Mouse (Mus musculus): ENCODE results near the gene Gm45808. TPM values are rescaled to one million over a fixed set of nuclear protein-coding genes. Genes with fewer than 3 reads are reported as not detected.
A peak's percentile ranks its signal among the peaks of the same experiment; 100 is the strongest.

Gm45808 gene
- polyA plus RNA-seq, 1 experiment from 2014 or later, result not detected

DNA sequence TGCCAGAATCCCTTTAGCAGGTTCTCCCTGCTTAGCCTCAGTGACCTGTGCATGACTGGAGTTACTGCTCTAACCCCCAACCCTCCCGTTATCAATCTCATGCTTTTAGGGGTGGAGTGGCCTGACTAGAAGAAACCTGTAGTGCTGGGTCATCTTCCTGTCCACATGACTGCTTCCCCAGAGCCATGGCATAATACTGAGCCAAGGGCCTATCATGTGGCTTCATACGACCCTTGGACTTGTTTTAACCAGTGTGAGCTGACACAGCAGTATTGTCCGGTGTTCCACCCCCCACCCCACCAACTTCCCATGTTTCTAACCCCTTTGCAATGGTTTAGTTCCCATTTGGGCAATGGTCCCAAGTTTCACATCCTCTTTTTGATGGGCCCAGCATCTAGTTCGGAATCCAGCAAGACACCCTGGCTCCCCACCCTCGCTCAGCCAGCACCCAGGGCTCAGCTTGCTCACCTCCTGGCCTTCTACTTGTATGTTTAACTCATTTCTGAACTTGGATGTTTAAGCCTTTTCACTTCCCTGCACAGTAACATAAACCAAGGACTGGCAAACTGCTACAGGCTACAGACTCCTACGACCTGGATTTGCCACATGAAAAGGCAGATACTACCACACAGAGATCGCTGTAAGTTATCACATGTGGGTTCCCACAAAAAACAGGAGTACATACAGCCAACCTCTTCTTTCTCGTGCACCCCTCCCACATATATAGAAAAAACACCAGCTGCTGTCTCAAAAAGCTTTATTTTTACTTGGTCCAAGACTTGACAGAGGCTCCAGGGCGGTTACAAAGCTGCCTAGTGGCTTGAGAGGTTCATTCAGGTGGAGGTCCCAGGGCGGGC, 29.2 kb downstream of the Gm45808 start:
- Histone ChIP-seq H3K27ac (peak overlapping the region; percentile 96), H3K79me2 (ENCODE audit: inconsistent target) (peaks cover 43% of the 10 kb centered on the region), H3K4me3 (ENCODE audit: inconsistent target) (peak overlapping the region; percentile 99), H3K36me3 (ENCODE audit: inconsistent target) (peaks cover 10% of the 10 kb centered on the region; the same call in 1 of the 2 replicates)
- 1% methylated on average over 7 of the region's 10 CpGs for WGBS (ENCODE audit: missing documents)

DNA sequence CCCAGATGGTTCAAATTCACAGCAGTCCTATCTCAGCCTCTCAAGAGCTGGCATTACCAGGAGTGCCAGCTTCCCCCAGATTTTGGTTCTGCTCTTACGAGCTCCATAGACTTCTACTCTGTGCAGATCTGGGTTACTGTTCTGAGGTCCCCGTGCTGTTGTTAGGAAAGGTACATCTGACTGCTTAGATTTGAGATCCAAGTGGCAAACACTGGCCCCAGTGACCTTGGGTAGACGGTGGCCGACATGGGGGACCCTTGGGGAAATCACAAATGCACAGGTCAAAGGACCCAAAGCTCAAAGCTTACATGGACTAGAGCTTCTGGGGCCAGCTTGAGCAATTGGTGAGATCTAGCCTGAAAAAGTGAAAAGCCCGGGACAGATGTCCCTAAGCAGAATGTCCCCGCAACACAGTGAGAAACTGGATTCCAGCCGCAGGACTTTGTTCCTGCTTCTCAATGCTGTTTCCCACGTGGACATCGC, 29.8 kb downstream of the Gm45808 start:
- Histone ChIP-seq H3K79me2 (ENCODE audit: inconsistent target) (peaks cover 36% of the 10 kb centered on the region), H3K4me3 (ENCODE audit: inconsistent target) (peak overlapping the region; percentile 99), H3K36me3 (ENCODE audit: inconsistent target) (peaks cover 3% of the 10 kb centered on the region; the same call in 1 of the 2 replicates), H3K27ac (peak overlapping the region; percentile 96)
- 42% methylated on average over 9 of the region's 9 CpGs for WGBS (ENCODE audit: missing documents)

DNA sequence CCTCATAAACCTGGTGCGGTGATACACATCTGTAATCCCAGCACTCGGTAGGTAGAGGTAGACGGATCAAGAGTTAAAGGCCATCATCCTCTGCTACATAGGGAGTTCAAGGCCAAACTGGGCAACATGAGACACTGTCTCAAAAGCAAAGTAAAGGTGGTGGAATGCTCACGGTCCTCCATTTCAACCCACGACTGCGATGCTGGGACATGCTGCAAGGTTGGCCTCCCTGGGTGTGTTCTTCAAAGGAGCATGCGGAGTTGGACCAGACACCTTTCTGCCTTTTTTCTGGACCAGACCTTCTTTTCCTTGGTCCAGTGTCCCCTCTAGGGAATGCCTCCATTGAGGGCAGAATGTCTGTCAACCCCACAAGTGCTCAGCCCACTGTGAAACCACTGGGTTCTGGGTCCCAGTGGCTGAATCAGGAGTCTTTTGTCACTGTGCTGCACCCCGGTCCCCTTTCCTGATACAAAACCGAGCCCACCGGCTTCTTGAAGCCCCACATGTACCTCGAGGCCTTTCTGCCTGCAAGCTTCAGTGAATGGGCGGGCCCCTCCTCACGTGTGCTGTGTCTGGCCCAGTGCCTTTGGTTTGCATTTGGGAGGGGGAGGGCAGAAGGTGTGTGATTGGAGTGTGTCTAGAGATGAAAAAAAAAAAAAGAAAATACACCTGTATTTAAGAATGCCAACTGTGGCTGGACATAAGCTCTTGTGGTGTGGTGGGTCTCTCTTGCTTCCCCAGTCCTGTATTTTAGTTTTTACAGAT, 30.5 kb downstream of the Gm45808 start:
- Histone ChIP-seq H3K36me3 (ENCODE audit: inconsistent target) (no peaks in the 10 kb centered on the region), H3K27ac (peak overlapping the region; percentile 96), H3K4me3 (ENCODE audit: inconsistent target) (peak overlapping the region; percentile 99; the same call in 1 of the 2 replicates), H3K79me2 (ENCODE audit: inconsistent target) (peaks cover 32% of the 10 kb centered on the region)
- WGBS (ENCODE audit: missing documents), result 83% methylated on average over 13 of the region's 13 CpGs

DNA sequence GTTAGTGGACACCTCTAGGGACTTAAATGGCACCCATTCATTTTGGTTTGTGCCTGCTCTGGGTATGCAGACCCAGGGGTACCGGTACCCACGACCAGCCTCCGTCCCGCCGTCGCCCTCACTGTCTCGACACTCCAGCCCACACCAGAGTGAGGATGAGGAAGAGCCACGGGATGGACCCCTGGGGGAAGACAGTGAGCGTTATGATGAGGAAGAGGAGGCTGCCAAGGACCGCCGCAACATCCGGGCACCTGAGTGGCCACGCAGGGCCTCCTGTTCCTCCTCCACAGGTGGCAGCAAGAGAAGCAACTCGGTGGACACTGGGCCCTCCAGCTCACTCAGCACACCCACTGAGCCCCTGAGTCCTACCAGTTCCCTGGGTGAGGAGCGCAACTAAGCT, 31.6 kb downstream of the Gm45808 start:
- 93% methylated on average over 15 of the region's 15 CpGs for WGBS (ENCODE audit: missing documents)
- Histone ChIP-seq H3K4me3 (ENCODE audit: inconsistent target) (no peak overlapping the region), H3K79me2 (ENCODE audit: inconsistent target) (peaks cover 23% of the 10 kb centered on the region), H3K27ac (no peak overlapping the region), H3K36me3 (ENCODE audit: inconsistent target) (no peaks in the 10 kb centered on the region)

DNA sequence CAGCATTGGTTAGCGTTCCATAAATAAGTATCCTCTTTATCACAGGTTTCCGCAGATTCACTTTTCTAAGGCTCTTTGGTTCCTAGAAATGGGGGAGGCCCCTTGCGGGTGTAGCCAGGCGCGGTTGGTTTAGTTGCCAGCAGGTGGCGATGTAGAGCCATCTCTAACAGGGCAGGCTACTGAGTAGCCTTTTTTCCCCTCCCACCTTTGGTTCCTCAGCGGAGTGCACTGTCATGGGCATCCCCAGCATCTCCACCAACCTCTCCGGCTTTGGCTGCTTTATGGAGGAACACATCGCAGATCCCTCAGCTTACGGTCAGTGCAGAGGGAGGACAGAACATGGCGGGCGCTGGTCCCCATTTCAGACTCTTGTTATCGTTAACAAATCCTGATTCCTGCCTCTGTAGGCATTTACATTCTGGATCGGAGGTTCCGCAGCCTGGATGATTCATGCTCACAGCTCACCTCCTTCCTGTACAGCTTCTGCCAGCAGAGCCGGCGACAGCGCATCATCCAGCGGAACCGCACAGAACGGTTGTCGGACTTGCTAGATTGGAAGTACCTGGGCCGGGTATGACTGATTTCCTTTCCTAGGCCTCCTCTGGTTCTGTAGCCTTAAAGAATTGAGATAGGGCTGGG, 35.1 kb downstream of the Gm45808 start:
- H3K36me3 ChIP-seq (ENCODE audit: inconsistent target), result no peaks in the 10 kb centered on the region
- H3K79me2 ChIP-seq (ENCODE audit: inconsistent target), result no peaks in the 10 kb centered on the region
- no peak overlapping the region for H3K27ac ChIP-seq
- 60% methylated on average over 21 of the region's 23 CpGs for WGBS (ENCODE audit: missing documents)
- H3K4me3 ChIP-seq (ENCODE audit: inconsistent target), result no peak overlapping the region

DNA sequence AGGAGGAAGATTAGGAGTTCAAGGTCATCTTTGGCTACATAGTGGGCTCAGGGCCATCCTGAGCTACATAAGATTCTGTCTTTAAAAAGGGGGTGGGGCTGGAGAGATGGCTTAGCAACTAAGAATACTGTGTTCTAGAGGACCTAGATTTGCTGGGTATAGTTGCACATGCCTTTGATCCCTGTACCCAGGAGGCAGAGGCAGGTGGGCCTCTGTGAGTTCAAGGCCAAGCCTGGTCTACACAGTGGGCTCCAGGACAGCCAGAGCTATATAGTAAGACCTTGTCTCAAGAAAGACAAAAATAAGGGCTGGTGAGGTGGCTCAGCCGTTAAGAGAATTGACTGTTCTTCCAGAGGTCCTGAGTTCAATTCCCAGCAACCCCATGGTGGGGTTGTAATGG, 36.6 kb downstream of the Gm45808 start:
- Histone ChIP-seq H3K79me2 (ENCODE audit: inconsistent target) (no peaks in the 10 kb centered on the region), H3K4me3 (ENCODE audit: inconsistent target) (no peak overlapping the region), H3K27ac (no peak overlapping the region), H3K36me3 (ENCODE audit: inconsistent target) (no peaks in the 10 kb centered on the region)
- WGBS (ENCODE audit: missing documents), result no CpG with 5 or more reads among the region's 1 CpGs

DNA sequence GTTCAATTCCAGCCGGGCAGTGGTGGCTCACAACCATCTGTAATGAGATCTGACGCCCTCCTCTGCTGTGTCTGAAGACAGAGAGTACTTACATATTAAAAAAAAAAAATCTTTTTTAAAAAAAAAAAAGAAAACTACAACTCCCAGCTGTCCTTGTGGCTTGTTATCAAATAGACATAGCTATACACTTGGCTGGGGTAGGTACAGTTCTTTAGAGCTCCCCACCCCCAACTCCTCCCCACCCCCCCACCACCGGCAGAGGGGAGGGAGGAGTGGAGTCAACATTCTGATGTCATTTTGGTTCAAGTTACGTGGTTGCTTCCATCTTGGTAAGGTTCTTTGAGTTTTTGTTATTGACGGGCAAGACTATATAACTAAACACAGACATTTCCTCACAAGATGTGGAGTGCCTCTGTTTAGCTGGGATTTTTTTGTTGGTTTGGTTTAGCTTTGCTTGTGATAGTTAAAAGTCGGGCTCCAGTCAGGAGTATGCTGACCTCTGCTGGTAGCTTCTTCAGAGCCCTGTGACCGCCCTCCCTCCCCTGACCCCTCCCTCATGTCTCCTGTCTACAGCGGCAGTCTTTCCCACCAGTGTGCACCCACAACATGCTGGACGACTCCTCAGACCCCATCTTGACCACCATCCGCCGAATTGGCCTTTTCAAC, 39.2 kb downstream of the Gm45808 start:
- Histone ChIP-seq H3K27ac (no peak overlapping the region), H3K79me2 (ENCODE audit: inconsistent target) (no peaks in the 10 kb centered on the region), H3K4me3 (ENCODE audit: inconsistent target) (no peak overlapping the region), H3K36me3 (ENCODE audit: inconsistent target) (no peaks in the 10 kb centered on the region)
- 68% methylated on average over 11 of the region's 11 CpGs for WGBS (ENCODE audit: missing documents)

DNA sequence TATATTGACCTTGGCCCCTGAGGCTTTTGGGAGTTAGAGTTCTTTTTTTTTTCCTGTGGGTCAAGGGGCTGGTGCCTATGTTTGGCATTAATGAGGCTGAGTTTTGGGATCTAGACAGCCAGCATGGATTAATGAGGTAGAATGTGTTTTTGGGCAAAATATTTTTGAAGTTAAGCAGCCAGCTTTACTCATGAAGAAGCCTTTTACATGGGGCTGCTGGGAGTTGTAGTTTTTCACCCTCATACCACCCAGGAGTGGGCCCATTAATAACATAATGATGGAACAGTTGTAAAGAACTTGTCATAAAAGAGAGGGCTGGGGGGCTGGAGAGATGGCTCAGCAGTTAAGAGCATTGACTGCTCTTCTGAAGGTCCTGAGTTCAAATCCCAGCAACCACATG, 40.0 kb downstream of the Gm45808 start:
- no peaks in the 10 kb centered on the region for H3K36me3 ChIP-seq (ENCODE audit: inconsistent target)
- no peak overlapping the region for H3K4me3 ChIP-seq (ENCODE audit: inconsistent target)
- no peaks in the 10 kb centered on the region for H3K79me2 ChIP-seq (ENCODE audit: inconsistent target)

DNA sequence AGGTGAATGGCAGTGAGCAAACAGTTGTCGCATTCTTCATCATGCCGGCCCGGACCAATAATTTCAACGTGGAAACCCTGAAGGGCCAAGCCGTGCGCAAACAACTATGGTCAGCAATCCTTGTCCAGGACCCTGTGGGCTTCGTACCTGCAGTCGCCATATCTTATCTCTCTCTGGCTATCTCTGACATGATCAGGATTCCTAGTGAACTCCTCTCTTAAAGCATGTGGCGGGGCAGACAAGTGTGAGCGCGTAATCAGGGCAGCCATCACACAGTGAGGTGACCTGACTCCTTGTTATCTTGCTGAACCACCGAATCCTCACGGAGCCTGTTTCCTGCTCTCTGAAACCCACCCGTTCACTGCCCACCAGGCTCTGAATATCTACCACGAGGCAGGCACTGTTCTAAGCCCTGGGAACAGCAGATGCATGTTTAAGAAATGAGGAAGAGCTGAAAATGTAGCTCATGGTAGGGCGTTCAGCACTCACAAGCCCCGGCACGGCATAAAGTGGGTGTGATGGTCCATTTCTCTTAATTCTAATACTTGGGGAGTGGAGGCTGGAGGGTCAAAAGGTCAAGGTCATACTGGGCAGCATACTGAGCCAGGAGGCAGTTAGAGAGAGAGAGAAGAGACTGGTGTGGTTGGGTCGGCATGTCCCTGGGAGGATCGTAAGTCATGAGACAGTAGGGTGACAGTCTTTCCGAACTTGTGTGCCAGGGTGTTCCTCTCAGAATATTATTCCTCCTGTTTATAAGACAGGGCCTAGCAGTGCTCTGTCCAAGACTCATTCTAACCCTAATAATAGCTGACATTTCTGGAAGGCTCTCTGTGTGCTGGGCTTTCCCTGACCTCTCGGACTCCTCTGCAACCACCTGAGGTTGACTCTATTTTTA, 42.8 kb downstream of the Gm45808 start:
- no peak overlapping the region for H3K4me3 ChIP-seq (ENCODE audit: inconsistent target)
- 88% methylated on average over 22 of the region's 22 CpGs for WGBS (ENCODE audit: missing documents)
- H3K79me2 ChIP-seq (ENCODE audit: inconsistent target), result no peaks in the 10 kb centered on the region
- H3K36me3 ChIP-seq (ENCODE audit: inconsistent target), result no peaks in the 10 kb centered on the region
- H3K27ac ChIP-seq, result no peak overlapping the region

More for the DNA sequence above, 40.0 kb downstream of the Gm45808 start:
- H3K27ac ChIP-seq, result no peak overlapping the region

DNA sequence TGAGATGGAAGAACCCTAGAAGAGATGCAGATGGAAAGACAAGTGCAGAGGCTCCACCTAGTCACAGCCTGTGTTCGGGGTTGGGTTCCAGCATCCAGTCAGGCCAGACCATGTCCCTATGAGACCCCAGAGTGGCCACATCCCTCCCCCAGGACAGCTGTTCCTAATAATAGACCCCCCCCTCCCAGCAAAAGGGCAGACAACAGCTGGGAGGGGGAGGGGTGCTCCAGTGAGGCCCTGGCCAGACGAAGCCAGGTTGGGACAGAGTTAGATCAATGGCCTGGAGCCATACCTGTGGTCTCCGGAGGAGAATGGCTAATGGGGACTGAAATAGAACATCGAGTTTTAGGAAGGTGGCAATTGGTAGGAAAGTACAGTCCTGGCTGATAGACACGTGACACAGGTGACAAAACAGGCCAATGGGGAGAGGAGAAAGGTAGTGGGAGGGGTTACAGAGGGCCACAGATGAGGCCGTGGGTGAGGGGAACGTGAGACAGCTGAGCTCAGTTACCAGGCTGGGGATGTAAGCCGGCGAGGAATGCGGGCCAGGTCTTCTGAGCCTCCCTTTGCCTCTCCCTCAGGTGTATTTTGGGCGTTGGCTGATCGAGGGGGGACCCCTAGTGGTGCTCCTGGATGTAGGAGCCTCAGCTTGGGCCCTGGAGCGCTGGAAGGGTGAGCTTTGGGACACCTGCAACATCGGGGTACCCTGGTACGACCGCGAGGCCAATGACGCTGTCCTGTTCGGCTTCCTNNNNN, 48.9 kb downstream of the Gm45808 start, which contains the start of gene Ruvbl2:
Gene Ruvbl2 (minus strand): TSS at position 576 of the 756 bp plus-strand sequence.
- Histone ChIP-seq H3K4me3 (ENCODE audit: inconsistent target) (no peak within 1 kb of the TSS), H3K79me2 (ENCODE audit: inconsistent target) (peaks cover 12% of the 10 kb centered on the region), H3K36me3 (ENCODE audit: inconsistent target) (no peaks in the 10 kb centered on the region), H3K27ac (no peak within 1 kb of the TSS)
- WGBS (ENCODE audit: missing documents), result 81% methylated on average over 19 of the region's 19 CpGs

DNA sequence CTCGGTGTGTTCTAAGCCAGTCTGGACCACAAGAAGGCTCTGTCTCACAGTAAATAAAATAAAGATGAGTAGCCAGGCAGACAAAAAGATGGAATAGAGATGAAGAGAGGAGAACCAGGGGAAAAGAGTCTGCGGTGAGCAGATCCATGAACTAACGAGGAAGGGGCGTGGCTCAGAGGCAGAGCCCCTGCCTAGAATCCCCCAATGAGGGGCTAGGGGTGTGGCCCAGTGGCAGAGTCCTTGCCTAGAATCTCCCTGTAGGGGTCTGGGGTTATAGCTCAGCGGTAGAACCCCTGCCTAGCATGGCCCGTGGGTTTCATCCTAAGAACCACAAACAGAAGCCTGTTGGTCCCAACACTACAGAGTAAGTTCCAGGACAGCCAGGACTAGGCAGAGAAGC, 49.6 kb downstream of the Gm45808 start:
- Histone ChIP-seq H3K36me3 (ENCODE audit: inconsistent target) (no peaks in the 10 kb centered on the region), H3K79me2 (ENCODE audit: inconsistent target) (peaks cover 19% of the 10 kb centered on the region), H3K27ac (no peak overlapping the region), H3K4me3 (ENCODE audit: inconsistent target) (no peak overlapping the region)
- WGBS (ENCODE audit: missing documents), result 87% methylated on average over 6 of the region's 6 CpGs

DNA sequence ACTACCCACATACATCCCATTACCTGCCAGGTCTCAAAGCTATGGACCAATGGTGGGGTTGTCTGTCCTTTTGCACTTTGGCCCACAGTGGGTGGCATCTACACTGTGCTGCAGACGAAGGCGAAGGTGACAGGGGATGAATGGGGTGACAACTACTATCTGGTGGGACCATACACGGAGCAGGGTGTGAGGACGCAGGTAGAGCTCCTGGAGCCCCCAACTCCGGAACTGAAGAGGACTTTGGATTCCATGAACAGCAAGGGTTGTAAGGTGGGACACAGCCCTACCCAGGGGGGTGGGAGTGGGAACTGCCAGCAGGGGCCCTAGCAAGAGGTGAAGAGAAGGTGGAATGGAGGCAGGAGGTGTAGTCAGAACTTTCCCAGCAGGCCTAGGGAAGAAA, 50.2 kb downstream of the Gm45808 start:
- H3K27ac ChIP-seq, result no peak overlapping the region
- H3K79me2 ChIP-seq (ENCODE audit: inconsistent target), result peaks cover 25% of the 10 kb centered on the region
- H3K36me3 ChIP-seq (ENCODE audit: inconsistent target), result no peaks in the 10 kb centered on the region
- H3K4me3 ChIP-seq (ENCODE audit: inconsistent target), result no peak overlapping the region
- WGBS (ENCODE audit: missing documents), result 98% methylated on average over 5 of the region's 5 CpGs

DNA sequence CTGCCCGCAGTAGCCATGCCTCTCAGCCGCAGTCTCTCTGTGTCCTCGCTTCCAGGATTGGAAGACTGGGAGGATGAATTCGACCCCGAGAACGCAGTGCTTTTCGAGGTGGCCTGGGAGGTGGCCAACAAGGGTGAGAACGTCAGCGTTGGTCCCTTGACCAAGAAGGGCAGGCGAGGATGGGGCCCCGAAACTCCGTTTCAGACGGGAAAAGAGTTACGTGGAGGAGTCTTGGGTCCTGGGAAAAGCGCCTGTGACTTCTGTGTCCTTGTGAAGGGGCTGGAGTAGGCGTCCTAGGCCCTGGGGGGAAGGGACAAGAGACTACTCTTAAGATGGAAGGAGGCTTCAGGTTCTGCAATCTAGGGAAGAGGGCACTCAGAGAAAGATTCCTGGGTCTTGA, 51.6 kb downstream of the Gm45808 start:
- H3K36me3 ChIP-seq (ENCODE audit: inconsistent target), result no peaks in the 10 kb centered on the region
- H3K27ac ChIP-seq, result peak overlapping the region; percentile 57
- H3K79me2 ChIP-seq (ENCODE audit: inconsistent target), result peaks cover 39% of the 10 kb centered on the region
- 2% methylated on average over 16 of the region's 16 CpGs for WGBS (ENCODE audit: missing documents)
- H3K4me3 ChIP-seq (ENCODE audit: inconsistent target), result peak overlapping the region; percentile 86

Measured in macrophage (primary cell).